ENCODE assay signal across 8 mouse cellular contexts in the genomic region with DNA sequence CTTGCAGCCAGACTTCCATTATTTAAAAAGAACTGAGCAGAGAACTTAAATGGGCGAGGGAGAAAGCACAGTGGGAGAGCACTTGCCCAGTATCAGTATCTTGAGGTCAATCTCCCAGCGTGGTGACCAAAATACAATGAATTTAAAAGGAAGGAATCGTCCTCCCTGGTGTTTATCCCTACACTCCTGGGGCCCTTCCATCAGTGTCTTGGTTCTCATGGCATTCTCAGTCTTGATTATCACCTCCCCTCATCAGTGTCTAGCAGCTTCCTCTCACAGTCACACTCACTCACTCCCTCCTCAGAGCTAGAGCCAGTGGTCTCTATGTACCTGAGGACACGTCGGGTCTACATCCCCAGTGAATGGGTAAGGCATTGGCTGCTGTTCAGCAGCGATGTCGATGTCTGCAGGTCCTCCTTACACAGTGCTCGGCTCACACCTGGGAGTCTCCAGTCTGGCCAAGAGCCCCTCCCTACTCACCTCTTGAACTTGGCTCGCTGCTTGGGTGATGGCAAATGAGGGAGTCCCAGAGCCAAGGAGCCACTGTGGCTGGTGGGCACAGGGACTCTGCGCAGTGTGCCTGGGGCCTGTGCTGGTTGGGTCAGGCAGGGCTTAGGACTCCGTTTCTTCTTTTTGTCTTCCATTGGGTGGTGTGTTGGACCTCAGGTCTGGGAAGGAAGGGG. TPM values are rescaled to one million over a fixed set of nuclear protein-coding genes. Genes with fewer than 3 reads are reported as not detected.
A peak's percentile ranks its signal among the peaks of the same experiment; 100 is the strongest.
DNase-seq lines count a peak whose midpoint lies in the region; ATAC-seq lines count a peak whose summit lies in the region.

No protein-coding gene starts in this region.

- H3K4me2 ChIP-seq in kidney, embryonic 14.5 days (replicated peaks; ENCODE audit: low read depth, low read length): no peak overlapping the region; the same call in 1 of the 2 replicates
- H3K4me2 ChIP-seq in hindbrain, embryonic 12.5 days (replicated peaks): peak overlapping the region; percentile 69
- peak overlapping the region; percentile 73 for H3K4me2 ChIP-seq in midbrain, embryonic 13.5 days (replicated peaks)

- H3K9me3 ChIP-seq in kidney, embryonic 14.5 days (ENCODE audit: control insufficient read depth, low read length): no peaks in the 10 kb centered on the region
- no peaks in the 10 kb centered on the region for H3K9me3 ChIP-seq in hindbrain, embryonic 12.5 days (replicated peaks)
- H3K9me3 ChIP-seq in midbrain, embryonic 13.5 days: no peaks in the 10 kb centered on the region

- DNase-seq in kidney, adult 8-10 months: no peak
- DNase-seq in cerebellum, postnatal 25 days: peak; percentile 58 to 62
- no peak for DNase-seq in gastrocnemius, postnatal 4 days (ENCODE audit: low spot score in 2 of 2)
- DNase-seq in spleen, postnatal 4 days (ENCODE audit: low spot score in 2 of 2): no peak

- H3K9ac ChIP-seq in kidney, embryonic 14.5 days (ENCODE audit: low read depth, low read length): peak overlapping the region; percentile 64; the same call in 1 of the 2 replicates
- H3K9ac ChIP-seq in hindbrain, embryonic 12.5 days: peak overlapping the region; percentile 80
- H3K9ac ChIP-seq in midbrain, embryonic 13.5 days (replicated peaks): peak overlapping the region; percentile 74

- no peaks in the 10 kb centered on the region for H3K27me3 ChIP-seq in kidney, embryonic 14.5 days (ENCODE audit: control insufficient read depth, insufficient read depth, low read length)
- H3K27me3 ChIP-seq in hindbrain, embryonic 12.5 days: no peaks in the 10 kb centered on the region
- H3K27me3 ChIP-seq in midbrain, embryonic 13.5 days: no peaks in the 10 kb centered on the region

- peak overlapping the region; percentile 48; the same call in 1 of the 2 replicates for H3K4me3 ChIP-seq in kidney, embryonic 14.5 days (ENCODE audit: low read length)
- H3K4me3 ChIP-seq in hindbrain, embryonic 12.5 days: peak overlapping the region; percentile 59
- H3K4me3 ChIP-seq in midbrain, embryonic 13.5 days (replicated peaks): peak overlapping the region; percentile 58

- H3K4me1 ChIP-seq in kidney, embryonic 14.5 days (ENCODE audit: control insufficient read depth, insufficient read depth, low read length): peaks cover 28% of the 10 kb centered on the region
- H3K4me1 ChIP-seq in hindbrain, embryonic 12.5 days: peaks cover 42% of the 10 kb centered on the region
- H3K4me1 ChIP-seq in midbrain, embryonic 13.5 days (replicated peaks): peaks cover 63% of the 10 kb centered on the region

- WGBS in kidney, embryonic 14.5 days: 82% methylated on average over 11 of the region's 11 CpGs
- 78% methylated on average over 11 of the region's 11 CpGs for WGBS in hindbrain, embryonic 12.5 days
- 73% methylated on average over 11 of the region's 11 CpGs for WGBS in midbrain, embryonic 13.5 days

- H3K36me3 ChIP-seq in kidney, embryonic 14.5 days (ENCODE audit: control insufficient read depth, insufficient read depth, low read length): peaks cover 14% of the 10 kb centered on the region
- H3K36me3 ChIP-seq in hindbrain, embryonic 12.5 days: peaks cover 11% of the 10 kb centered on the region
- H3K36me3 ChIP-seq in midbrain, embryonic 13.5 days: peaks cover 30% of the 10 kb centered on the region

- no peak for ATAC-seq in kidney, embryonic 14.5 days (ENCODE audit: low FRiP score, low TSS enrichment)
- ATAC-seq in hindbrain, embryonic 12.5 days (ENCODE audit: low FRiP score): no peak
- ATAC-seq in midbrain, embryonic 13.5 days: no peak
- ATAC-seq in erythroid progenitor cell, adult 5-6 weeks (replicated peaks; ENCODE audit: low FRiP score, poor library complexity, severe bottlenecking): no peak

- no peak overlapping the region for H3K27ac ChIP-seq in kidney, embryonic 14.5 days (ENCODE audit: low read depth, low read length)
- H3K27ac ChIP-seq in hindbrain, embryonic 12.5 days: no peak overlapping the region
- H3K27ac ChIP-seq in midbrain, embryonic 13.5 days: peak overlapping the region; percentile 93

RNA-seq across cellular contexts. Expression of a gene that starts 1.5 kb away (rescaled TPM):
- polyA plus RNA-seq in kidney, embryonic 14.5 days (2014; fragmentation: Nextera tagmentation; extraction: Ambion mirVana): 48.6 and 56.0 TPM in 2 replicates
- 85.9 and 91.5 TPM in 2 replicates for polyA plus RNA-seq in hindbrain, embryonic 12.5 days (2016; fragmentation: Nextera tagmentation; extraction: Ambion mirVana)
- polyA plus RNA-seq in midbrain, embryonic 13.5 days (2015; fragmentation: Nextera tagmentation; extraction: Ambion mirVana): 133 and 137 TPM in 2 replicates
- 10 to 100 TPM; 44.7 to 51.2 TPM for total RNA-seq in gastrocnemius, postnatal 4 days (2021)
- 21.6 and 23.1 TPM in 2 replicates for total RNA-seq in erythroid progenitor cell, adult 5-6 weeks (2015; ENCODE audit: low replicate concordance)
- 2.7 and 13.2 TPM in 2 replicates for total RNA-seq in erythroid progenitor cell, adult 5-6 weeks (2017; ENCODE audit: low replicate concordance)

RNA-seq across cellular contexts. Expression of a gene that starts 3.4 kb away (rescaled TPM):
- polyA plus RNA-seq in kidney, embryonic 14.5 days (2014; fragmentation: Nextera tagmentation; extraction: Ambion mirVana): 30.1 and 30.6 TPM in 2 replicates
- polyA plus RNA-seq in hindbrain, embryonic 12.5 days (2016; fragmentation: Nextera tagmentation; extraction: Ambion mirVana): 30.0 and 31.8 TPM in 2 replicates
- polyA plus RNA-seq in midbrain, embryonic 13.5 days (2015; fragmentation: Nextera tagmentation; extraction: Ambion mirVana): 30.0 and 35.8 TPM in 2 replicates
- 10 to 100 TPM; 13.2 to 13.6 TPM for total RNA-seq in gastrocnemius, postnatal 4 days (2021)
- 4.3 and 14.3 TPM in 2 replicates for total RNA-seq in erythroid progenitor cell, adult 5-6 weeks (2015; ENCODE audit: low replicate concordance)
- 4.0 and 10.7 TPM in 2 replicates for total RNA-seq in erythroid progenitor cell, adult 5-6 weeks (2017; ENCODE audit: low replicate concordance)

RNA-seq across cellular contexts. Expression of a gene that starts 8.2 kb away (rescaled TPM):
- 1.9 and 2.0 TPM in 2 replicates for polyA plus RNA-seq in kidney, embryonic 14.5 days (2014; fragmentation: Nextera tagmentation; extraction: Ambion mirVana)
- polyA plus RNA-seq in hindbrain, embryonic 12.5 days (2016; fragmentation: Nextera tagmentation; extraction: Ambion mirVana): 2.4 and 3.1 TPM in 2 replicates
- polyA plus RNA-seq in midbrain, embryonic 13.5 days (2015; fragmentation: Nextera tagmentation; extraction: Ambion mirVana): 2.6 and 3.5 TPM in 2 replicates
- 1 to 10 TPM; 1.6 to 2.7 TPM for total RNA-seq in gastrocnemius, postnatal 4 days (2021)
- 2.9 TPM in 1 of 2 replicates, not detected in the other for total RNA-seq in erythroid progenitor cell, adult 5-6 weeks (2015; ENCODE audit: low replicate concordance)
- total RNA-seq in erythroid progenitor cell, adult 5-6 weeks (2017; ENCODE audit: low replicate concordance): 3.7 TPM in 1 of 2 replicates, not detected in the other

RNA-seq across cellular contexts. Expression of a gene that starts 18.6 kb away (rescaled TPM):
- polyA plus RNA-seq in kidney, embryonic 14.5 days (2014; fragmentation: Nextera tagmentation; extraction: Ambion mirVana): 44.9 and 103 TPM in 2 replicates
- 90.8 and 91.1 TPM in 2 replicates for polyA plus RNA-seq in hindbrain, embryonic 12.5 days (2016; fragmentation: Nextera tagmentation; extraction: Ambion mirVana)
- 62.9 and 66.3 TPM in 2 replicates for polyA plus RNA-seq in midbrain, embryonic 13.5 days (2015; fragmentation: Nextera tagmentation; extraction: Ambion mirVana)
- total RNA-seq in gastrocnemius, postnatal 4 days (2021): 10 to 100 TPM; 53.7 to 56.0 TPM
- total RNA-seq in erythroid progenitor cell, adult 5-6 weeks (2015; ENCODE audit: low replicate concordance): 8.4 and 9.7 TPM in 2 replicates
- 20.7 and 35.0 TPM in 2 replicates for total RNA-seq in erythroid progenitor cell, adult 5-6 weeks (2017; ENCODE audit: low replicate concordance)

RNA-seq across cellular contexts. Expression of a gene that starts 21.8 kb away (rescaled TPM):
- polyA plus RNA-seq in kidney, embryonic 14.5 days (2014; fragmentation: Nextera tagmentation; extraction: Ambion mirVana): 213 and 219 TPM in 2 replicates
- 164 and 174 TPM in 2 replicates for polyA plus RNA-seq in hindbrain, embryonic 12.5 days (2016; fragmentation: Nextera tagmentation; extraction: Ambion mirVana)
- 205 and 214 TPM in 2 replicates for polyA plus RNA-seq in midbrain, embryonic 13.5 days (2015; fragmentation: Nextera tagmentation; extraction: Ambion mirVana)
- 10 to 100 TPM; 65.2 to 68.4 TPM for total RNA-seq in gastrocnemius, postnatal 4 days (2021)
- 113 and 124 TPM in 2 replicates for total RNA-seq in erythroid progenitor cell, adult 5-6 weeks (2015; ENCODE audit: low replicate concordance)
- total RNA-seq in erythroid progenitor cell, adult 5-6 weeks (2017; ENCODE audit: low replicate concordance): 96.7 and 118 TPM in 2 replicates

Comparison
In these comparisons a context has a peak if more than half of its experiments do, and no peak if none do; other contexts are left out.
1. DNase-seq: peak in cerebellum, postnatal 25 days (2 of 2); none in kidney, adult 8-10 months (0 of 2), gastrocnemius, postnatal 4 days (0 of 2) and spleen, postnatal 4 days (0 of 2).
2. Peak in every context shown above with its lines, with median percentiles within 50 percentile points of each other: H3K4me3 ChIP-seq and H3K9ac ChIP-seq.